Mouse (Mus musculus) telencephalon, adult 2 months (tissue): ENCODE measurements around the gene Gm11562.
"Not testable (repeated sequence)": the region's sequence is repeated elsewhere in the genome, so short reads cannot be mapped to it uniquely, and the experiment has no call there.

ENCODE experiments used
- DNase-seq: peaks from one replicate; pipeline ENCODE4 v3.0.0-alpha.2; 2011; ENCODE audit warnings: low read depth, low spot score

Gene Gm11562

DNA sequence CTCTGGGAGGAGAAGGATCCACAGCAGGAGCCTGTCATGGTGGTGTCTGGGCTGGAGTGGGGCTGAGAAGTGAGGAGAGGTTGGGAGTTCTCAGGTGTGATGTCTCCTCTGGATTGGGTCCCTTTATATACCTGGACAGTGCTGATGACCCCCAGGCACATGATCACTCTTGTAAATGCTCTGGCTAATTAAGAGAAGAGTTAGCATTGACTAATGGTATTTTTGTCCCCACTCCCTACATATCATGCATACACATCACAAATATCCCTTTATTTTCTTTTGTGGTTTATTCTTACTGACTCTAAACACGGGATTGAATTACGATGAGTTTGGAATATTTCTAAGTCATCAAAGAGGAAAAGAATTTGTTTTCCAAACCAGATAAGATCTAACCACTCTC lies at the start of gene Gm11562:
Gene Gm11562, minus strand, starts transcription at position 101 of the 400 bp plus-strand sequence.
- no peak for DNase-seq

GRCm38 (mm10) chr11:99665860-99666259 lies 45.6 kb upstream of the Gm11562 start, which contains the start of gene Krtap4-6:
TSS of gene Krtap4-6 (minus strand) at chr11:99665960.
- DNase-seq: no peak

DNA sequence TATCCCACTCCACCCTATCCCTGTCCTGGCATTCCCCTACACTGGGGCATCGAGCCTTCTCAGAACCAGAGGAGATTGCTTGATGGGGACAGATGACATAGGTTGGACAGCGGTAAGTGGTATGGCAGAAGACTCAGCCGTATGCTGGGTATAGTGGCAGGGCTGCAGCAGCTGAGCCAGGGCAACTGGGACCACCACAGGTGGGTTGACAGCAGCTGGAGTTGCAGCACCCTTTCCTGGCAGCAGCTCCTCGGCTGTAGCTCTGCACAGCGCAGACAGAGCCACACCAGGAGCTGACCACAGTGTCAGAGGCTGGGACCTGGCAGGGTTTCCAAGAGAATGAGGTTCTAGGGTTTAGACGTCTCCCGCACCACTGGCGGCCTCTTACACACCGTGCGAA lies 42.6 kb upstream of the Gm11562 start:
- no peak for DNase-seq

GRCm38 (mm10) chr11:99659256-99659655 lies 39.0 kb upstream of the Gm11562 start:
- DNase-seq: no peak

- DNase-seq: not testable (repeated sequence)
Observed at GRCm38 (mm10) chr11:99658467-99659010, 38.3 kb upstream of the Gm11562 start, which contains the start of gene Gm11563. TSS of gene Gm11563 (minus strand) at chr11:99658960.

- DNase-seq: no peak
Observed at GRCm38 (mm10) chr11:99657051-99657450, 36.8 kb upstream of the Gm11562 start.

DNA sequence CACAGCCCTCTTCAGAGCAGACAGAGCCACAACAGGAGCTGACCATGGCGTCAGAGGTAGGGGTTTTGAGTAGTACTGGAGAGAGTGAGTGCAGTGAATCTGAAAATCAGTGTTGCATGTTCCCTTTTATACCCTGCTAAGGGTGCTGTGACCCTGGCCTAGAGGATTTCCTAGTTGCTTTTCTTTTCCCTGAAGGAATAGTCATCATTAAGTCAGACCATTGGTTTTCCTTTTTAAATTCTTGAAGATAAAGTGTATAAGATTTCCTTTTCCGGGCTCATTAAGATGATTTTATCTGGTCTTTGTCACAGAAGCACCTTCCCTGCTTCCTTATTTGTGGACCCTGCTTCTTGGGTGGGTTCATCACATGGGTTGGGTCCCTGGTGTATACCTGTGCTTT lies 29.9 kb upstream of the Gm11562 start, which contains the start of gene Gm11555:
Gene Gm11555, minus strand, starts transcription at position 101 of the 400 bp plus-strand sequence.
- DNase-seq: no peak

- DNase-seq: peak; percentile 22
Observed at GRCm38 (mm10) chr11:99646444-99646843, 26.2 kb upstream of the Gm11562 start.

- no peak for DNase-seq
Observed at GRCm38 (mm10) chr11:99644351-99644750, 24.1 kb upstream of the Gm11562 start.

DNA sequence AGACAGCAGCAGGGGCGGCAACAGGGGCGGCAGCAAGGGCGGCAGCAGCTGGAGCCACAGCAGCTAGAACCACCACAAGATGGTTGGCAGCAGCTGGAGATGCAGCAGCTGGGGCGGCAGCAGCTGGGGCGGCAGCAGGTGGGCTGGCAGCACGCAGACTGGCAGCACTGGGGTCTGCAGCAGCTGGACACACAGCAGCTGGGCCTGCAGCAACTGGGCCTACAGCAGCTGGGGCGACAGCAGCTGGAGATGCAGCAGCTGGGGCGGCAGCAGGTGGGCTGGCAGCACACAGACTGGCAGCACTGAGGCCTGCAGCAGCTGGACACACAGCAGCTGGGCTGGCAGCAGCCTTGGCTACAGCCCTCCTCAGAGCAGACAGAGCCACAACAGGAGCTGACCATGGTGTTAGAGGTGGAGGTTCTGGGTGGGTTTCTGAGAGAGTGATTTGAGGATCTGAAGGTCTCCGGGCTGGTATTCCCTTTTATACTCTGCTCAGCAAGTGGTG lies 23.5 kb upstream of the Gm11562 start, which contains the start of gene Krtap4-7:
Gene Krtap4-7, minus strand, starts transcription at position 455 of the 505 bp plus-strand sequence.
- DNase-seq: not testable (repeated sequence)

GRCm38 (mm10) chr11:99640926-99641325 lies 20.7 kb upstream of the Gm11562 start:
- DNase-seq: no peak

- DNase-seq: peak; percentile 53
Observed at GRCm38 (mm10) chr11:99637086-99637485, 16.9 kb upstream of the Gm11562 start.

GRCm38 (mm10) chr11:99634653-99635134 lies 14.5 kb upstream of the Gm11562 start, which contains the start of gene Krtap4-2:
TSS of gene Krtap4-2 (minus strand) at chr11:99635084.
- DNase-seq: no peak

GRCm38 (mm10) chr11:99633293-99633692 lies 13.1 kb upstream of the Gm11562 start:
- DNase-seq: peak; percentile 68

DNA sequence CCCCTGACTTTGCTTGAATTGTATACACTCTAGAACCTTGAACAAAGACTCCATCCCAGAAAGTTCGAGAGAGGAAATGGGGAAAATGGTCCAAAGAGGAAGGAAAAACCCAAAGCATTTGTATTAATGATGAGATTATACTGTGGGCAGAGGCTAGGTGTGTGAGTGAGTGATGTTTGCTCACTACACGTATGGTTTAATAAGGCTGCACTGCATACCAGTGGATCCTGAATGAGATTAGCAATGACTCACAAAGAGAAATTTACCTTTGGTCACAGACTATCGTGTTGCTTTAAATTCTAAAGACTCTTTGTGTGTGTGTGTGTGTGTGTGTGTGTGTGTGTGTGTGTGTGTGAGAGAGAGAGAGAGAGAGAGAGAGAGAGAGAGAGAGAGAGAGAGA lies 10.7 kb upstream of the Gm11562 start:
- DNase-seq: no peak

DNA sequence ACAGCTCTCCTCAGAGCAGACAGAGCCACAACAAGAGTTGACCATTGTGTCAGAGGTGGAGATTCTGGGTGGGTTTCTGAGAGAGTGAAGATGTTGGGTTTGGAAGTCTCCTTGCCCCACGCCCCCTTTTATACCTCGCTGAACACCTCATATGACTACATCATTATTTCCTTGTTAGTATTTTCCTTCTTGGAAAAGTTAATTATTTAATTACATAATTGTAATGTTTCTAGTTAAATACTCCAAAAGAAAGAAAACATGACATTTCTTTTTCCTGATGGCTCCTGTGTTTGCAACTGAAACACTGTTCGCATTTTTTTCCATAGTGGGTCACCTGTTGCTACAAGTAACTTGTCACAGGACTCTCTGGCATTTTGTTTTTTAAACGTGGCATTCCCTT lies 7.9 kb upstream of the Gm11562 start, which contains the start of gene Krtap4-1:
Gene Krtap4-1, minus strand, starts transcription at position 101 of the 400 bp plus-strand sequence.
- DNase-seq: no peak

GRCm38 (mm10) chr11:99614796-99615363 lies 5.4 kb downstream of the Gm11562 start, which contains the start of gene Krtap2-4:
TSS of gene Krtap2-4 (minus strand) at chr11:99614846.
- DNase-seq: no peak

GRCm38 (mm10) chr11:99610089-99610488 lies 10.1 kb downstream of the Gm11562 start, which contains the start of gene Gm11937:
TSS of gene Gm11937 (minus strand) at chr11:99610189.
- not testable (repeated sequence) for DNase-seq

DNA sequence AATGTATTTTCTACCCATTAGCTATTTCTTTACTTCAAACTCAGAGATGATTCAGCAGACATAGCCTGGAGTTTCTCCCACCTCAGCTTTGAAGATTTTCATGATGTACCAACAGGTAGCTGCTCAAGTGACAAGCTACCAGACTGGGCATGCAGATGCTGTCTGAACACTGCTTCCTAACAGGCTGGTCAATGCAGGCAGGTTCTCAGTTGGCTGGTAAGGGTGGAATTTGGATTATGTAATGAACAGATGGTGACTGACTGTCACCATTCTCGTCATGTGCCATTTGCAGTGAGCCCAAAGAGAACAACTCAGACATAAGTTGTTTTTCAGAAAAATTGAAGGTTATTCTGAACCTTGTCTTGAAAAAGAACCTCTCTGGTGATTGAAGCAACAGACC lies 11.1 kb downstream of the Gm11562 start:
- DNase-seq: peak; percentile 61

DNA sequence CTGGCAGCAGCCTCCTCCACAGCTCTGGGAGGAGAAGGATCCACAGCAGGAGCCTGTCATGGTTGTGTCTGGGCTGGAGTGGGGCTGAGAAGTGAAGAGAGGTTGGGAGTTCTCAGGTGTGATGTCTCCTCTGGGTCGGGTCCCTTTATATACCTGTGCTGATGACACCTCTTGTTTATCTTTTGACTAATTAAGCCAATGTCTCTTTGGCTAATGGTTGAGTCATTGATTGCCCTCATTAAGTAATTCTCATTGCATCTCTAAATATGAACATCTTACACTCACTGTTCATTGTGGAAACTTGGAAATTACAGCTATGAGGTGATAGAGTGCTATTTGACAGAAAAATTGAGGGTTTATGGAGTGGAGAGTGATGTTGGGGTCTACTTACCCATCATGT lies 17.0 kb downstream of the Gm11562 start, which contains the start of gene Gm11938:
Gene Gm11938, minus strand, starts transcription at position 101 of the 400 bp plus-strand sequence.
- not testable (repeated sequence) for DNase-seq

DNA sequence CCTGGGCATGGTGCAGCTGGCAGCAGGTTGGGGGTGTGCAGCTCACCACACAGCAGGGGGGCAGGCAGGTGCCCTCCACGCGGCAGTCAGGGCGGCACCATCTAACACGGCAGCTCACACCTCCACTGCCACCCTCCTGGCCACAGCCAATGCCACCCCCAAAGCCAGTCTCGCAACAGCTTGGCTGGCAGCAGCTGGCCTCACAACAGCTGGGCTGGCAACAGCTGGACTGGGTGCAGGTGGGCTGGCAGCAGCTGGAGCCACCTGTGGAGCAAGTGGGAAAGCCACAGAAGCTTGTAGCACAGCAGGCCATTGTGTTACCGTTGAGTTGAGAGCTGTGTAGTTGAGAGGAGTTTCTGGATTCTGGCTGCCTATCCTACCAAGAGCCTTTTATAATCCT lies 22.5 kb downstream of the Gm11562 start, which contains the start of gene Krtap9-3:
Gene Krtap9-3, minus strand, starts transcription at position 364 of the 400 bp plus-strand sequence.
- DNase-seq: not testable (repeated sequence)

GRCm38 (mm10) chr11:99590981-99591380 lies 29.3 kb downstream of the Gm11562 start, which contains the start of gene Krtap1-3:
TSS of gene Krtap1-3 (minus strand) at chr11:99591339.
- no peak for DNase-seq
